Mouse (Mus musculus) C2C12 (cell line): ENCODE results near the gene Syk. TPM values are rescaled to one million over a fixed set of nuclear protein-coding genes. Genes with fewer than 3 reads are reported as not detected.
A peak's percentile ranks its signal among the peaks of the same experiment; 100 is the strongest.

Experiments used
- H3K27me3 ChIP-seq: one replicate; pipeline ENCODE4 v1.6.1; 2011; ENCODE audit not compliant: control insufficient read depth, insufficient read depth, insufficient read length
- H3K36me3 ChIP-seq: one replicate; pipeline ENCODE4 v1.6.1; 2011; ENCODE audit not compliant: control insufficient read depth, insufficient read depth
- H3K4me3 ChIP-seq: one replicate; pipeline ENCODE4 v1.5.1; 2011; ENCODE audit warnings: mild to moderate bottlenecking, control low read depth; ENCODE audit not compliant: poor library complexity, insufficient read depth, severe bottlenecking
- H3K79me2 ChIP-seq: one replicate; pipeline ENCODE4 v1.6.1; 2011; ENCODE audit not compliant: control insufficient read depth, insufficient read depth
- H3K79me3 ChIP-seq: one replicate; pipeline ENCODE4 v1.6.1; 2011; ENCODE audit warnings: low read depth, control low read depth
- H3ac ChIP-seq: one replicate; pipeline ENCODE3; 2011; ENCODE audit warnings: low read depth; ENCODE audit not compliant: control insufficient read depth, insufficient read length
- CEBPB ChIP-seq: IDR thresholded peaks from one replicate; pipeline ENCODE4 v1.6.1; 2011; ENCODE audit warnings: low read depth, mild to moderate bottlenecking, control low read depth, moderate library complexity
- CTCF ChIP-seq: IDR thresholded peaks from one replicate; pipeline ENCODE4 v1.5.1; 2011; ENCODE audit not compliant: control insufficient read depth, insufficient read depth, insufficient read length
- FOSL1 ChIP-seq: IDR thresholded peaks from one replicate; pipeline ENCODE4 v1.8.0; 2011; ENCODE audit warnings: mild to moderate bottlenecking, low read length; ENCODE audit not compliant: poor library complexity, insufficient read depth, severe bottlenecking
- MAX ChIP-seq: IDR thresholded peaks from one replicate; pipeline ENCODE4 v1.6.1; 2011; ENCODE audit warnings: mild to moderate bottlenecking, control low read depth
- MYOD1 ChIP-seq: IDR thresholded peaks from one replicate; pipeline ENCODE4 v1.6.1; 2011; ENCODE audit warnings: low read depth; ENCODE audit not compliant: control insufficient read depth, insufficient read length
- MYOG ChIP-seq: IDR thresholded peaks from one replicate; pipeline ENCODE4 v1.6.1; 2011; ENCODE audit not compliant: control insufficient read depth, insufficient read length; ENCODE audit errors: extremely low read depth
- USF1 ChIP-seq: IDR thresholded peaks from one replicate; pipeline ENCODE4 v1.6.1; 2011; ENCODE audit warnings: low read depth, mild to moderate bottlenecking, control low read depth, moderate library complexity
- long read RNA-seq, 2 experiments: library from polyadenylated mRNA; unstranded; transcript quantifications; one replicate each; pipeline ENCODE4 v2.0.0; 2019 to 2020
- polyA plus RNA-seq: library from polyadenylated mRNA; unstranded; fragments of >200 nt; fragmentation: generic; extraction: Trizol; gene quantifications from one replicate; pipeline ENCODE4 v1.2.1, GENCODE M21; 2012; ENCODE audit warnings: missing spikeins

Syk gene
- polyA plus RNA-seq, result 0.50 TPM
- long read RNA-seq, experiment 1, partial matches to known transcripts, result 0 of 2 reads
- long read RNA-seq, experiment 1, other reads (novel, unspliced or antisense), result 1 of 2 reads
- long read RNA-seq, experiment 2, full-length matches to known transcripts, result 9 of 56 reads
- long read RNA-seq, experiment 2, partial matches to known transcripts, result 11 of 56 reads
- long read RNA-seq, experiment 2, other reads (novel, unspliced or antisense), result 36 of 56 reads

DNA sequence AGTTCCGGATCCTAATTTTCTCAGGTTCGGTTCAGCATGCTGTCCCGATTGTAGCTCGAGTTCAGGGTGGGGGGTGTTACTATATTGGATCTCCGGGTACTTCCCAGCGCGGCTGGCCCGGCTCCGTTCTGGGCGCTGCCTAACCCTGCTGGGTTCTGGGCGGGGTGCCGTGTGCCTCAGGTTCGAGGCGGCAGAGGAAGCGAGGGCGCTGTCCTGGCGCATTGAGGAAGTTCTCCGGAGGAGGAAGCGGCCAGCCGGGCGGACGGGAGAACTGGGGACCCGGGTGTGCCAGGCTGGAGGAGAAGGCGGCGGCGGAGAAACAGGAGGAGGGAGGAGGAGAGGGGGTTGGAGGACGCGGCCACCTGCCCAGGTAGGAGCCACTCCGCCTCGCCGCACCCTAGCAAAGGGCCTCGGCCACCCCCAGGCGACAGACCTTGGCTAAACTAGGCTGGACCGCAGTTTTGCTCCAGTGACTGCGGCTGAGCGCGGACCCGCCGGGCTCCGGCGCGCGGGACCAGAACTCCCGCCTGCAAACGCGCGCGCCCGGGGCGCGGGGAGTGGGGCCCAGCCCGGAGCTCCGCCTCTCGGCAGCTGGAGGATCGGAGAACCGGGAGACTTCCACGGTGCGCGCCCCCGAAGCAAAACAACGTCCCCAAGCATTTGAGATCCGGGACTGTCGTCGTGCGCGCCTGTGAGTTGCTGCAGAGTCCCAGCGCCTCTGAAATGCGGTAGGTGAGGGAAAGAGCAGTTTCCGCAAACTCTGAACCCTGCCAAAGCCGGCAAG lies at the start of gene Syk:
Gene Syk, plus strand, starts transcription at position 296 of the 784 bp plus-strand sequence.
- H3K27me3 ChIP-seq, result no peaks in the 10 kb centered on the region
- TF ChIP-seq FOSL1 (no peak), MAX (no peak), USF1 (no peak), MYOG (no peak), CTCF (no peak), MYOD1 (no peak)
- no peaks in the 10 kb centered on the region for H3K79me2 ChIP-seq
- H3K4me3 ChIP-seq, result peak within 1 kb of the TSS; percentile 26
- H3K79me3 ChIP-seq, result no peaks in the 10 kb centered on the region
- no peaks in the 10 kb centered on the region for H3K36me3 ChIP-seq
- H3ac ChIP-seq, result peak within 1 kb of the TSS; percentile 55

DNA sequence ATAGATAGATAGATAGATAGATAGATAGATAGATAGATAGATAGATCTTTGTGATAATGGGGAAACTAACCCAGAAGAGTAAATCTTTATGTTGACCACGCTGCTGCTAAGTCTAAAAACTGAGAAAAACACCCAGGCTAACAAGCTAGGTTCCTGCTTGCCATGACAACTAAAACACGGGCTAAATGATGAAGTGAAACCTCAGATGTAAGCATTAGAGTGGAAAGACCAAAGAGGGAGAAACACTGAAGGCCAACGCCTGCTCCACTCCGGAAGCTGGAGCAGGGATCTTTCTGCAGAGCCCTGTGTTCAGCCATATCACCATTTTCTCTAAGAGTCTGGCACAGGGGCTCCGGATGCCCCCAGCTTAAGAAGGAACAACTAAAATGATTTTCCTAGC lies 49.3 kb upstream of the Syk start:
- no peak overlapping the region for H3ac ChIP-seq
- H3K79me2 ChIP-seq, result no peaks in the 10 kb centered on the region
- no peak overlapping the region for H3K4me3 ChIP-seq
- H3K27me3 ChIP-seq, result no peaks in the 10 kb centered on the region
- no peak for TF ChIP-seq CTCF
- no peak for TF ChIP-seq MAX
- no peak for TF ChIP-seq MYOD1
- TF ChIP-seq FOSL1, result no peak
- no peak for TF ChIP-seq USF1
- TF ChIP-seq MYOG, result no peak
- no peak for TF ChIP-seq CEBPB
- H3K79me3 ChIP-seq, result no peaks in the 10 kb centered on the region
- H3K36me3 ChIP-seq, result no peaks in the 10 kb centered on the region

DNA sequence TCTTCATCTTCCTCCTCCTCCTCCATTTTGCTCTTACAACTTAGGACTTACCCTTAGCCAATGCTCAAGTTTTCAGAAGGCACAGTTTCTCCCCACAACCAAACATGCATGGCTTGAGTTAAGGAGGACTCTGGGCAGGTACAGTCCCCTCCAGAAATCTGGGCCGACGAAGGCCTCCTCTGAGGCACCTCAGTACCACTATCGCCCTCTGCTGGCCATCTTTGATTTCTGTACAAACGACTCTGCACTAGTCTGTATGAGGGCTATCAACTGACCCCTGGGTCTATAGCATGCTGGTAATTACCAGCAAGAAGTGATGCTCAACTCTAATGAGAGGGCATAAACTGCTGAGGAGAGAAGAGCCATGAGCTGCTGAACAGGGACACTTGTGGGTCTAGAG lies 47.4 kb upstream of the Syk start:
- TF ChIP-seq MYOD1 (no peak), MAX (no peak), CTCF (peak; percentile 18), USF1 (no peak), FOSL1 (no peak), MYOG (no peak), CEBPB (no peak)
- no peak overlapping the region for H3K4me3 ChIP-seq
- H3K27me3 ChIP-seq, result no peaks in the 10 kb centered on the region
- H3K79me2 ChIP-seq, result no peaks in the 10 kb centered on the region
- no peaks in the 10 kb centered on the region for H3K36me3 ChIP-seq
- H3ac ChIP-seq, result no peak overlapping the region
- H3K79me3 ChIP-seq, result no peaks in the 10 kb centered on the region

DNA sequence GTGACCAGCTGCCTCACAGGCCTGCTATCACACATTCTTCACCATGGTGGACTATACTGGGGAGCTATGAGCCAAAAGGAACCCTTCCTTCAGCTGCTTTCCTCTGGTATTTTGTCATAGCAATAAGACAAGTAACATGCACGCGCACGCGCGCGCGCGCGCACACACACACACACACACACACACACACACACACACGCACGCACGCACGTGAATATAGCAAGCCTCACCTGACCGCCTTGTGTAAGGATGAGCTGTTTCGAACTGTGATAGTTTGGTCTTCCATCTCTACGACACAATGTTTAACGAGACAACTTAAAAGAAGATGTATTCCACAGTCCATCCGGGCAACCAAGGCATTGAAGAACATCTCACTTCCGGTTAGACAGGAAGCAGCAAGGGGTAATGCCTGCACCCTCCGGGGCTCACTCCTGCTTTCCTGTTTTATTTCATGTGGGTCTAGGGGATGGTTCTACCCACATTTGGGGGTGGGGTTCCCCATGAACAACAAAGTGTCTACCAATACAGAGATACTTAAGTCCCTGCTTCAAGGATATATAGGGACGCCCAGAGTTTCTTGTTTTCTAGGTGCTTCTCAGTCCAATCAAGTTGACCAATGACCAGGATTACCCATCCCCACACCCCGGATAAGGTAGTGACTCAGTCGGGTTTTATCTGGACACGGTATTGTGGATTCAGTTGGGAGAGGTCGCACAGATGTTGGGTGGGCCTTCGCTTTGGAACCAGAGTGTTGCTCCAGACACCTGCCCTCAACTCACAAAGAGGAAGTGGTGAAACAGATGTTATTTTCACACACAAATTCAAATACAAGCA lies 45.0 kb upstream of the Syk start:
- H3ac ChIP-seq, result no peak overlapping the region
- no peaks in the 10 kb centered on the region for H3K79me2 ChIP-seq
- H3K79me3 ChIP-seq, result no peaks in the 10 kb centered on the region

DNA sequence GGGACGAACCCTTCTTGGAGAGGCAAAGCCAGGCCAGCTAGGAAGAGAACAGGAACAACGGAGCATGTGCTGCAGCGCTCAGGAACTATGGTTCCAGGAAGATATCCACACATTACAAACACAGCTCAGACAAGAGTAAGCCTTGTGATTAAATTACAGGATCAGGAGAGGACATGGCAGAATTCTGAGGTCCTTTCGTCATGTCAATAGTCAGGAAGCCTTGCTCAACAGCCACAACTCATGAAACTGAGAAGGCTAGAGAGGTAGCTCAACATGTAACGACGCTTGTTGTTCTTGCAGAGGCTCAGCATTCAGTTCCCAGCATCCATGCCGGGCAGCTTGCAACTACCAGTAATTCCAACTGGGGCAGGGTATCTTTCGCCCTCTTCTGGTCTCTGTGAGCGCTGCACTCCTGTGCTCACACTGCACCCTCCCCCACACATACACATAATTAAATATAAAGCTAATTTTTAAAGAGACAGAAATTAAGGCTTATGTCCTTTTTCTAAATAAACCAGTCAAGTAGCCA lies 44.3 kb upstream of the Syk start:
- Histone ChIP-seq H3K27me3 (no peaks in the 10 kb centered on the region), H3K79me3 (no peaks in the 10 kb centered on the region), H3ac (no peak overlapping the region), H3K36me3 (no peaks in the 10 kb centered on the region), H3K79me2 (no peaks in the 10 kb centered on the region), H3K4me3 (no peak overlapping the region)
- TF ChIP-seq CEBPB (no peak), MAX (no peak), MYOD1 (no peak), MYOG (no peak), CTCF (no peak), FOSL1 (no peak), USF1 (no peak)

More for the DNA sequence above, 45.0 kb upstream of the Syk start:
- Histone ChIP-seq H3K27me3 (no peaks in the 10 kb centered on the region), H3K36me3 (no peaks in the 10 kb centered on the region), H3K4me3 (no peak overlapping the region)
- TF ChIP-seq MYOD1, result no peak
- TF ChIP-seq CEBPB, result no peak
- no peak for TF ChIP-seq FOSL1
- no peak for TF ChIP-seq USF1
- TF ChIP-seq MAX, result no peak
- no peak for TF ChIP-seq CTCF
- no peak for TF ChIP-seq MYOG
